Mouse (Mus musculus): Measurements from ENCODE around the gene 2610028H24Rik. TPM values are rescaled to one million over a fixed set of nuclear protein-coding genes. Genes with fewer than 3 reads are reported as not detected.
A peak's percentile ranks its signal among the peaks of the same experiment; 100 is the strongest.

Gene 2610028H24Rik
- total and polyA plus RNA-seq, 3 experiments = 0.25 TPM; not detected in 2

DNA sequence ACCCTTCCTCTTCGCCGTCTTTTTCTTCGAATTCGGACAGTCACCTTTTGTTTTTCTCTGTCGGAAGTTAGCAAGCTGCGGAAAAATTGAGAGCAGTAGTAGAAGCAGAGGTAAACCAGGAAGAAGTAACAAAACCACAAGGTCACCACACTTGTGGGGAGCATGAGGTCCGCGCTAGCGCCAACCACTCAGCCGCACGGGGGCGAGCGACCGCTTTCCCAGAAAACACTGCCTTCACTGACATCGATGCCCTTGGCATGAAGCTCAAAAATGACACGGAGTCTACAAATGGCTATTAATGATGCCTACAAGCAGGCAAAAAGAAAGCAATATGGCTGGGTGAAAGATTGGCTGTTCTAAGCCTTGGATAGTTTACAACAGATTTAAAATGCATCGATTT, 8.6 kb upstream of the 2610028H24Rik start, which contains the start of gene AC141477.1:
TSS of gene AC141477.1 (minus strand) at position 164 of the 400 bp plus-strand sequence.
- Histone ChIP-seq H3K4me3 (replicated peaks in 1 of 3; ENCODE audit: low read depth in 2 of 3, low read length in 2 of 3, poor library complexity in 1 of 3) (no peak within 1 kb of the TSS), H3K9ac (ENCODE audit: insufficient read depth, low read depth) (peak within 1 kb of the TSS; percentile 75; the same call in 1 of the 2 replicates), H3K36me3 (replicated peaks in 1 of 2; ENCODE audit: control insufficient read depth in 1 of 2, insufficient read depth in 1 of 2, low read length in 1 of 2) (peaks cover 36 to 61% of the 10 kb centered on the region in 2 experiments), H3K27ac (ENCODE audit: insufficient read depth, low read depth) (no peak within 1 kb of the TSS), H3K9me3 (replicated peaks; ENCODE audit: low read length) (no peaks in the 10 kb centered on the region), H3K27me3 (replicated peaks) (no peaks in the 10 kb centered on the region), H3K4me2 (ENCODE audit: insufficient read depth, low read depth, poor library complexity, severe bottlenecking) (peak within 1 kb of the TSS; percentile 94; the same call in 1 of the 2 replicates), H3K4me1 (ENCODE audit: control insufficient read depth in 1 of 2, insufficient read depth in 2 of 2) (peaks cover 10 to 20% of the 10 kb centered on the region in 2 experiments), H3K79me2 (replicated peaks; ENCODE audit: control insufficient read depth, extremely low read depth, insufficient read depth, poor library complexity, severe bottlenecking) (peaks cover 15% of the 10 kb centered on the region)
- in situ Hi-C loops (cut with MboI; ENCODE audit: low pct_ligation_motif_present, low pct_unique_long_range_greater_than_20kb, low sequenced_read_pairs) (no loop called here), dilution Hi-C loops (cut with MboI; ENCODE audit: extremely low pct_ligation_motif_present, extremely low pct_unique_long_range_greater_than_20kb, low sequenced_read_pairs) (no loop called here)
- no peak for TF ChIP-seq MYC (IDR thresholded peaks at IDR 0.05; ENCODE audit: low read depth, low read length)
- no peak for TF ChIP-seq USF2 (conservative IDR thresholded peaks at IDR 0.05; ENCODE audit: low read depth, low read length)
- no peak for TF ChIP-seq MAZ (IDR thresholded peaks at IDR 0.05; ENCODE audit: low read depth, low read length)
- no peak for TF ChIP-seq HCFC1 (IDR thresholded peaks at IDR 0.05; ENCODE audit: low read depth, low read length)
- TF ChIP-seq ZC3H11A (IDR thresholded peaks at IDR 0.05; ENCODE audit: low read depth, low read length) = no peak
- TF ChIP-seq MXI1 (IDR thresholded peaks at IDR 0.05; ENCODE audit: low read depth, low read length) = no peak
- TF ChIP-seq ZKSCAN1 (IDR thresholded peaks at IDR 0.05; ENCODE audit: borderline replicate concordance, low read depth, low read length) = no peak
- no peak for TF ChIP-seq CHD1 (IDR thresholded peaks at IDR 0.05; ENCODE audit: low read depth, low read length)
- TF ChIP-seq GABPA (IDR thresholded peaks at IDR 0.05; ENCODE audit: insufficient replicate concordance, low read depth, low read length) = no peak
- no peak for TF ChIP-seq MAX (IDR thresholded peaks at IDR 0.05; ENCODE audit: low read length)
- no peak for DNase-seq (ENCODE audit: extremely low read depth)

DNA sequence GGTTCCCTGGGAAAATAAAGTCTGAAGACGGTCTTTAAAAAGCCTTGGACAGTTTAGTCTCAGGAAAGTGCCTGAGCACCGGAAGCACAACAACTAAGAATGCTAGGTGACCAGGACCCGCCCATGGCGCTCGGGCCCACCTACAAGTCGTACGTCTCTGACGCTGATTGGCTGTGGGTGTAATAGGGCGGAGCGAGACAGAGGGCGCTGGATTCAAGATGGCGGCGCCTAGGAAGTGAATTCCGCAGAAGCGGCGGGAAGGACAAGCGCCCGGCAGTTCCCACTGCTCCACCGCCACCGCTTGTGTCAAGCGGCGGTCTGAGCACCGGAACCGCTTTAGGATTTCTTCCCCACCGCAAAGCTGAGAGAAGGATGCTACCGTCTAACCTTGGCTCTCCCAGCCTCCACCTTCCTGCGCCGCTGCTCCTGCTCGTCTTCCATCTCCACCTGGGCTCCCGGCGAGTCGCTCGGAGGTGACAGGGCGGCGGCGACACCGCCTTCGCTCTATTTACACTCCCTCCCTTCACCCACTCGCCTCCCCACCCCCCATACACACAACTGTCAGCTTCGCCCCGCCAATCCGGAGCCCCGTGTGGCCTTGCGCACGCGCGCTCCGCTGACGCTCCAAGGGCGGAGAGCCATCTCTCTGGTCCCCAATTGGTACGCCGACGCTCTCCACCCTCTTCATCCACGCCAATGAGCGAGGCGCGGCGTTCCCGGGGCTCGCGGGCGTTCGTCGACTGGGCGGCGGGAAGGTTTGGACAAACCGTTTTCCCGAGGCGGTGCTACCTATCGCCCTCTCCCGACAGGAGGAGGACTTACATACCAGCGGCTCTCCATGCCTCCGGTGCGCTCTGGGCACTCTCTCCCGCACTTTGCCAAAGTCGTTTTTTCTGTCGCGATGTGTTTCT, 6.4 kb upstream of the 2610028H24Rik start, which contains the start of gene Pcnt:
TSS of gene Pcnt (minus strand) at position 609 of the 911 bp plus-strand sequence.
- Histone ChIP-seq H3K79me2 (replicated peaks; ENCODE audit: control insufficient read depth, extremely low read depth, insufficient read depth, poor library complexity, severe bottlenecking) (peaks cover 15% of the 10 kb centered on the region), H3K4me1 (ENCODE audit: control insufficient read depth in 1 of 2, insufficient read depth in 2 of 2) (peaks cover 10 to 27% of the 10 kb centered on the region in 2 experiments), H3K36me3 (replicated peaks in 1 of 2; ENCODE audit: control insufficient read depth in 1 of 2, insufficient read depth in 1 of 2, low read length in 1 of 2) (peaks cover 15 to 39% of the 10 kb centered on the region in 2 experiments), H3K9me3 (replicated peaks; ENCODE audit: low read length) (no peaks in the 10 kb centered on the region), H3K4me3 (replicated peaks in 1 of 3; ENCODE audit: low read depth in 2 of 3, low read length in 2 of 3, poor library complexity in 1 of 3) (peak within 1 kb of the TSS; percentile 89 to 98 (median 90)), H3K9ac (ENCODE audit: insufficient read depth, low read depth) (peak within 1 kb of the TSS; percentile 90), H3K27me3 (replicated peaks) (no peaks in the 10 kb centered on the region), H3K27ac (ENCODE audit: insufficient read depth, low read depth) (peak within 1 kb of the TSS; percentile 91), H3K4me2 (ENCODE audit: insufficient read depth, low read depth, poor library complexity, severe bottlenecking) (peak within 1 kb of the TSS; percentile 94)
- in situ Hi-C loops (cut with MboI; ENCODE audit: low pct_ligation_motif_present, low pct_unique_long_range_greater_than_20kb, low sequenced_read_pairs) (no loop called here), dilution Hi-C loops (cut with MboI; ENCODE audit: extremely low pct_ligation_motif_present, extremely low pct_unique_long_range_greater_than_20kb, low sequenced_read_pairs) (no loop called here)
- peak; percentile 98 for DNase-seq (ENCODE audit: extremely low read depth)
- TF ChIP-seq MYC (IDR thresholded peaks at IDR 0.05; ENCODE audit: low read depth, low read length) (no peak), ZKSCAN1 (IDR thresholded peaks at IDR 0.05; ENCODE audit: borderline replicate concordance, low read depth, low read length) (no peak), MAZ (IDR thresholded peaks at IDR 0.05; ENCODE audit: low read depth, low read length) (peak; percentile 93), PAX5 (IDR thresholded peaks at IDR 0.05; ENCODE audit: low read length) (no peak), TBP (conservative IDR thresholded peaks at IDR 0.05; ENCODE audit: low read depth, low read length) (peak; percentile 85), POLR2A (IDR thresholded peaks at IDR 0.05; ENCODE audit: low read depth, low read length) (peak; percentile 68), KAT2A (IDR thresholded peaks at IDR 0.05; ENCODE audit: insufficient replicate concordance, low read length) (0 out of 2 replicates have a peak, but pooled peaks have one; percentile 57), HCFC1 (IDR thresholded peaks at IDR 0.05; ENCODE audit: low read depth, low read length) (peak; percentile 69), JUN (IDR thresholded peaks at IDR 0.05; ENCODE audit: insufficient read depth, low read depth, low read length) (no peak), MXI1 (IDR thresholded peaks at IDR 0.05; ENCODE audit: low read depth, low read length) (peak; percentile 78; the same call in 1 of the 2 replicates), CTCF (conservative IDR thresholded peaks at IDR 0.05 in 1 of 2, IDR thresholded peaks at IDR 0.05 in 1 of 2; ENCODE audit: low read depth in 2 of 2, low read length in 2 of 2) (peak in 1 of 2 experiments; percentile 62; a peak in 2 of 4 replicates), CHD2 (IDR thresholded peaks at IDR 0.05; ENCODE audit: low read length) (peak; percentile 98), BHLHE40 (IDR thresholded peaks at IDR 0.05; ENCODE audit: low read depth, low read length) (peak; percentile 21; the same call in 1 of the 2 replicates), TCF12 (IDR thresholded peaks at IDR 0.05; ENCODE audit: low read depth, low read length) (peak; percentile 58), NRF1 (IDR thresholded peaks at IDR 0.05; ENCODE audit: low read depth, low read length) (peak; percentile 93), MAFK (IDR thresholded peaks at IDR 0.05; ENCODE audit: insufficient replicate concordance, low read length) (no peak), MEF2A (IDR thresholded peaks at IDR 0.05; ENCODE audit: borderline replicate concordance, low read depth, low read length) (peak; percentile 32; the same call in 1 of the 2 replicates), RAD21 (IDR thresholded peaks at IDR 0.05; ENCODE audit: low read depth, low read length) (no peak), SIN3A (IDR thresholded peaks at IDR 0.05; ENCODE audit: low read length) (peak; percentile 90), NELFE (IDR thresholded peaks at IDR 0.05; ENCODE audit: low read depth, low read length) (peak; percentile 75), CHD1 (IDR thresholded peaks at IDR 0.05; ENCODE audit: low read depth, low read length) (no peak; the same call in 1 of the 2 replicates), POLR2AphosphoS2 (IDR thresholded peaks at IDR 0.05; ENCODE audit: low read depth, low read length) (peak; percentile 57), E2F4 (IDR thresholded peaks at IDR 0.05; ENCODE audit: insufficient replicate concordance, low read depth, low read length) (peak; percentile 89; the same call in 1 of the 2 replicates), UBTF (IDR thresholded peaks at IDR 0.05; ENCODE audit: low read depth, low read length) (no peak)
